Mouse (Mus musculus): ENCODE data around the gene Hacl1. TPM values are rescaled to one million over a fixed set of nuclear protein-coding genes. Genes with fewer than 3 reads are reported as not detected.

Gene Hacl1
- polyA plus RNA-seq, 1 experiment: 20.9 TPM

GRCm38 (mm10) chr14:31577966-31578735 lies 62.9 kb downstream of the Hacl1 start:
- Histone ChIP-seq H3K9me3 (replicated peaks; ENCODE audit: control insufficient read depth, insufficient read depth, low read length, poor library complexity, severe bottlenecking) (no peaks in the 10 kb centered on the region), H3K27ac (ENCODE audit: insufficient read depth, low read length) (no peak overlapping the region), H3K9ac (ENCODE audit: low read depth, poor library complexity, severe bottlenecking) (no peak overlapping the region), H3K27me3 (ENCODE audit: control insufficient read depth, insufficient read depth, low read length, poor library complexity, severe bottlenecking) (no peaks in the 10 kb centered on the region), H3K36me3 (ENCODE audit: control insufficient read depth, insufficient read depth, low read length, poor library complexity, severe bottlenecking) (no peaks in the 10 kb centered on the region), H3K4me3 (ENCODE audit: low read depth, low read length) (no peak overlapping the region), H3K4me1 (ENCODE audit: control insufficient read depth, insufficient read depth, low read length) (no peaks in the 10 kb centered on the region)
- TF ChIP-seq CTCF (IDR thresholded peaks at IDR 0.05; ENCODE audit: low read depth, low read length) (no peak), EP300 (IDR thresholded peaks at IDR 0.05; ENCODE audit: insufficient read depth, low read depth, low read length) (no peak), POLR2A (IDR thresholded peaks at IDR 0.05; ENCODE audit: insufficient read depth, low read length) (no peak)

- no peaks in the 10 kb centered on the region for H3K4me1 ChIP-seq (ENCODE audit: control insufficient read depth, insufficient read depth, low read length)
- no peak for TF ChIP-seq POLR2A (IDR thresholded peaks at IDR 0.05; ENCODE audit: insufficient read depth, low read length)
- TF ChIP-seq CTCF (IDR thresholded peaks at IDR 0.05; ENCODE audit: low read depth, low read length): no peak
- TF ChIP-seq EP300 (IDR thresholded peaks at IDR 0.05; ENCODE audit: insufficient read depth, low read depth, low read length): no peak
- H3K4me3 ChIP-seq (ENCODE audit: low read depth, low read length): no peak overlapping the region
- H3K27ac ChIP-seq (ENCODE audit: insufficient read depth, low read length): no peak overlapping the region
- H3K9ac ChIP-seq (ENCODE audit: low read depth, poor library complexity, severe bottlenecking): no peak overlapping the region
- no peaks in the 10 kb centered on the region for H3K9me3 ChIP-seq (replicated peaks; ENCODE audit: control insufficient read depth, insufficient read depth, low read length, poor library complexity, severe bottlenecking)
- no peaks in the 10 kb centered on the region for H3K36me3 ChIP-seq (ENCODE audit: control insufficient read depth, insufficient read depth, low read length, poor library complexity, severe bottlenecking)
- no peaks in the 10 kb centered on the region for H3K27me3 ChIP-seq (ENCODE audit: control insufficient read depth, insufficient read depth, low read length, poor library complexity, severe bottlenecking)
Observed at GRCm38 (mm10) chr14:31576846-31577697, 64.0 kb downstream of the Hacl1 start.

- Histone ChIP-seq H3K9me3 (replicated peaks; ENCODE audit: control insufficient read depth, insufficient read depth, low read length, poor library complexity, severe bottlenecking) (no peaks in the 10 kb centered on the region), H3K9ac (ENCODE audit: low read depth, poor library complexity, severe bottlenecking) (no peak overlapping the region), H3K4me3 (ENCODE audit: low read depth, low read length) (no peak overlapping the region), H3K27ac (ENCODE audit: insufficient read depth, low read length) (no peak overlapping the region), H3K27me3 (ENCODE audit: control insufficient read depth, insufficient read depth, low read length, poor library complexity, severe bottlenecking) (no peaks in the 10 kb centered on the region), H3K4me1 (ENCODE audit: control insufficient read depth, insufficient read depth, low read length) (no peaks in the 10 kb centered on the region), H3K36me3 (ENCODE audit: control insufficient read depth, insufficient read depth, low read length, poor library complexity, severe bottlenecking) (no peaks in the 10 kb centered on the region)
- no peak for TF ChIP-seq POLR2A (IDR thresholded peaks at IDR 0.05; ENCODE audit: insufficient read depth, low read length)
Observed at GRCm38 (mm10) chr14:31575866-31576265, 65.2 kb downstream of the Hacl1 start.

GRCm38 (mm10) chr14:31574903-31575665 lies 66.0 kb downstream of the Hacl1 start:
- Histone ChIP-seq H3K27ac (ENCODE audit: insufficient read depth, low read length) (no peak overlapping the region), H3K9me3 (replicated peaks; ENCODE audit: control insufficient read depth, insufficient read depth, low read length, poor library complexity, severe bottlenecking) (no peaks in the 10 kb centered on the region), H3K36me3 (ENCODE audit: control insufficient read depth, insufficient read depth, low read length, poor library complexity, severe bottlenecking) (no peaks in the 10 kb centered on the region), H3K4me1 (ENCODE audit: control insufficient read depth, insufficient read depth, low read length) (no peaks in the 10 kb centered on the region), H3K27me3 (ENCODE audit: control insufficient read depth, insufficient read depth, low read length, poor library complexity, severe bottlenecking) (no peaks in the 10 kb centered on the region), H3K9ac (ENCODE audit: low read depth, poor library complexity, severe bottlenecking) (no peak overlapping the region), H3K4me3 (ENCODE audit: low read depth, low read length) (no peak overlapping the region)
- TF ChIP-seq POLR2A (IDR thresholded peaks at IDR 0.05; ENCODE audit: insufficient read depth, low read length) (no peak), CTCF (IDR thresholded peaks at IDR 0.05; ENCODE audit: low read depth, low read length) (no peak), EP300 (IDR thresholded peaks at IDR 0.05; ENCODE audit: insufficient read depth, low read depth, low read length) (no peak)

- no peak overlapping the region for H3K9ac ChIP-seq (ENCODE audit: low read depth, poor library complexity, severe bottlenecking)
- no peaks in the 10 kb centered on the region for H3K36me3 ChIP-seq (ENCODE audit: control insufficient read depth, insufficient read depth, low read length, poor library complexity, severe bottlenecking)
- H3K27me3 ChIP-seq (ENCODE audit: control insufficient read depth, insufficient read depth, low read length, poor library complexity, severe bottlenecking): no peaks in the 10 kb centered on the region
- TF ChIP-seq POLR2A (IDR thresholded peaks at IDR 0.05; ENCODE audit: insufficient read depth, low read length) (no peak), CTCF (IDR thresholded peaks at IDR 0.05; ENCODE audit: low read depth, low read length) (no peak), EP300 (IDR thresholded peaks at IDR 0.05; ENCODE audit: insufficient read depth, low read depth, low read length) (no peak)
- H3K9me3 ChIP-seq (replicated peaks; ENCODE audit: control insufficient read depth, insufficient read depth, low read length, poor library complexity, severe bottlenecking): no peaks in the 10 kb centered on the region
- no peak overlapping the region for H3K27ac ChIP-seq (ENCODE audit: insufficient read depth, low read length)
- no peak overlapping the region for H3K4me3 ChIP-seq (ENCODE audit: low read depth, low read length)
- no peaks in the 10 kb centered on the region for H3K4me1 ChIP-seq (ENCODE audit: control insufficient read depth, insufficient read depth, low read length)
Observed at GRCm38 (mm10) chr14:31572561-31573175, 68.4 kb downstream of the Hacl1 start.

All from ES-Bruce4 (cell line).